Mouse (Mus musculus): Measurements from ENCODE around the gene Bak1. TPM values are rescaled to one million over a fixed set of nuclear protein-coding genes. Genes with fewer than 3 reads are reported as not detected.

Gene Bak1
- total RNA-seq, 2 experiments from 2014 or later = 38.6 to 117 TPM

DNA sequence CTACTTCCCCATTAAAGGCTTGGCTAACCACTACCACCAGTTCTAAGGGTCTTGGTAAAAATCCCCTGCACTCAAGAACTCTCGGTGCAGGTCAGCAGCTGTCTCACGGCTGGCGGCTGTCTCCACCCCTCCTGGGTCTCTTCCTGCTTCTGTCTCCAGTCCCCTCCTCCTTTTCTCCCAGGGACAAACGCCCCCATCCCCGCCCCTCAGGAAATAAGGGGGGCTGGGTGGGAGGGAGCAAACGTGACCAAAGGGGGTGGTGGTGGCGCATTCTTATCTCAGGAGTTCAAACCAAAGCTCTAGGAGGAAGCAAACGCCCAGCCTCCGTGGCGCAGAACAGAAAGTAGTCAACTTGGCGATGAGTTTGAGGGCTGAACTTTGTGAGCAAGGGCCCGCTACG lies 27.4 kb upstream of the Bak1 start:
- peak; percentile 36; the same call in 1 of the 2 replicates for ATAC-seq (replicated peaks; ENCODE audit: low FRiP score, low TSS enrichment, poor library complexity, severe bottlenecking)

DNA sequence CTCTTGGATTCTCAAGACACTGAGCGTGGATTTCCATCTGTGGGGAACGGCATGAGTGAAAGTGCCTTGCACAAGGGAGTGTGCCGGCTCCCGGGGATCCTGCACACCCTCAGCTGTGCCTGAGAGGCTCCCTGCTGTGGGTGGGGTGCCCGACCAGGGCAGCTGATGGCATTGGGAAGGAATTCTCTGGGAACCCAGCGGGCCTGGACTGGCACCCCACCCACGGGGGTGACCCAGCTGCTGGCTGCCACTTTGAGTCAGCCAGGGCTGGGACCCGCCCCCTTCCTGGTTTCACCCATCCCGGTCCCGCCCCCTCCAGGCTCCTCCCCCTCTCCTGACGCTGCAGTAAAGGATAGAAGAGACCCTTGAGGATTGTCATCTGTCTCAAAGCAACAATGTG lies 22.7 kb upstream of the Bak1 start:
- ATAC-seq (replicated peaks; ENCODE audit: low FRiP score, low TSS enrichment, poor library complexity, severe bottlenecking) = 0 out of 2 replicates have a peak, but pooled peaks have one; percentile 39

DNA sequence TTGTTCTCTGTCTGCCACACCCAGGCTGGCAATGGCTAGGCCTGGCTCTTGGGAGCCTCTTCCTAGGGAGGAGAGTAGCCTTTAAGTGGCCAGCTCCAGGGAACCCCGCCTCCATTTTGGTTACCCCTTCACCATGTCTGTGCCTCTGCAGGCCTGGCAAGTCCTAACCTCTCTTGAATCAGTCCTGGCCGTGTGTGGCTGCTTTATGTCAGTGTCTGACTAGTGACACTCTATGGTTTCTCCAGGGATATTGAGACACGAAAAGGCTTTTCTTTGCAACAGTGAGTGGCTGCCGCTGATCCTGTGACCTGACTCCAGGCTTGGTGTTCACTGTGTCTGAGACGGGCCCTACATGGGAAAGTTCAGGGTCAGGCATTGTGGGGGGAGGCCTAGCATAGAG lies 22.0 kb upstream of the Bak1 start:
- no peak for ATAC-seq (replicated peaks; ENCODE audit: low FRiP score, low TSS enrichment, poor library complexity, severe bottlenecking)

DNA sequence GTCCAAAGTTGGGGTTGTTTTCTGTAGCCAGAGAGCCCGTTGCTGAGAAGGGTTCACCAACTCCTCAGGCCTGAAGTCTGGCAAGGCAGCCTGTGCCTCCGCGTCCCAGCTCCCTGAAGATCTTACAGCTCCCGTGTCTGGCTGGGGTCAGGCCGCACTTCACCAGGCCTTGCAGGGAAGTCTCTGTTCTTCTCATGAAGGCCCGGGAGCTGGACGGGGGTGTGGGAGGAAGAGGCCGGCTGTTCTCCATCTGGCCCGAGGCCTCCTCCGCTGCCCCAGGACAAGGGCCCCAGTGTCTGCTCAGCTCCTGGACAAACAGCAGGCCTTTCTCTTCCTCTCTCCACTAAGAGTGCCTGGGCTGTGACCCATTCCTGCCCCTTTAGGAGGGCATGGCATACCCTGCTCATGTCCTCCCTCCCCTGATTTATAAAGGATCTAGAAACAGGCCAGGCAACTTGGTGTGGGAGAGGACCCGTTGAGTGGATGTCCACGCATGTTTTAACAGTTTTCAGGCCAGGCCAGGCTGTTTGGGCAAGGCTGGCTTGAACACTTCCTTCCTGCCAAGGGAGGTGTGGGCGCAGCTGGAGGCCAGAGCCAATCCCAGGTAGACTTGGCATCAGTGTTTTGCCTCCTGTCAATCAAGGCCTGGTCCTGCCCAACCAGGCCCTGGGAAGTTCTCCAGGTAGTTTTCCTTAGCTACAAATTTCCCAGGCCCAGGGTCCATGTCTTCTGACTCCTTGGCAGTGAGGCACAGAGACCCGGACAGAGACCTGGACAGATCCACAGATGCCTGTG lies 19.8 kb upstream of the Bak1 start:
- ATAC-seq (replicated peaks; ENCODE audit: low FRiP score, low TSS enrichment, poor library complexity, severe bottlenecking) = no peak

DNA sequence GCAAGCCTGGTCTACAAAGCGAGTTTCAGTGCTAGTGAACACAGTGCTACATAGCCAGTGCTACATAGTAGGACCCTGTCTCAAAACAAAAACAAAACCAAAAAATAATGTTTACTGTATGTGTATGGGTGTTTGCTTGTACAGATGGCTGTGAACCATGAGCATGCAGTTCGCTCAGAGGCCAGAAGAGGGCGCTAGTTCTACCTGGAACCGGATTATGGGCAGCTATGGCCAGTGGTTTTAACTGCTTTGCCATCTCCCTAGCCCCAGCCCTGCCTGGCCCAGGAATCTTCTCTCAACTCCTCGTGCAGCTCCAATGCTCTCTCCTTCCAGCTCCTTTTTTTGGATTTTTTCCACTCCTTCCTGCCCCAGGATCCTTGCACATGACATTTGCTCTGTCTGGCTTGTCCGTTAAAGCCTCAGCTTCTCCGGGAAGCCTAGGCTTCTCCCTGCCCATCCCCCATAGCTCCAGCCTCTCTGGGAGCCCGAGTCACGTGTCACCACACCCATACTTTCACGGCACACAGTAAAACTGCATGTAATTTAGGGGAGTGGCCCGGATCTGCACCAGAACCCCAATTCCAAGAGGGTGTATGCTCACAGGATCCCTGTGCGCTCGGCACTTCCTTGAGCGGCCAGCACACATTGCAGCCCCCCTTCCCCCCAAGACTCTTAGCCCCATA lies 19.1 kb upstream of the Bak1 start:
- no peak for ATAC-seq (replicated peaks; ENCODE audit: low FRiP score, low TSS enrichment, poor library complexity, severe bottlenecking)

DNA sequence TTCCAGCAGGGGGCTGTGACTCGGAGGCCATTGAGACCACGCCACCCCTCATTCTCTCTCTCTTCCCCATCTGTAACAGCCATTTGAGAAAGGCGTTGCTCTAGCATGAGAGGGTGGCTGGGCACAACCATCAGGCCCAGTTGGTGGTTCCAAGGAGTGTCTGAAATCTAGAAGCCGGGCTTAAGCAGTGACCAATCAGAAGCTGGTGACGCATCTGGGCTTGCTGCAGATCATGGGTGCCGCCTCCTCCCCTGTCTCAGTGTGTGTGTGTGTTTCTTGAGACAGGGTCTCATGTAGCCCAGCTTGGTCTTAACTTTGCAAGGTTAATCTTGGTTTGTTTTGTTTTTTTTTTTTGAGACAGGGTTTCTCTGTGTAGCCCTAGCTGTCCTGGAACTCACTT lies 16.4 kb upstream of the Bak1 start:
- ATAC-seq (replicated peaks; ENCODE audit: low FRiP score, low TSS enrichment, poor library complexity, severe bottlenecking) = no peak

DNA sequence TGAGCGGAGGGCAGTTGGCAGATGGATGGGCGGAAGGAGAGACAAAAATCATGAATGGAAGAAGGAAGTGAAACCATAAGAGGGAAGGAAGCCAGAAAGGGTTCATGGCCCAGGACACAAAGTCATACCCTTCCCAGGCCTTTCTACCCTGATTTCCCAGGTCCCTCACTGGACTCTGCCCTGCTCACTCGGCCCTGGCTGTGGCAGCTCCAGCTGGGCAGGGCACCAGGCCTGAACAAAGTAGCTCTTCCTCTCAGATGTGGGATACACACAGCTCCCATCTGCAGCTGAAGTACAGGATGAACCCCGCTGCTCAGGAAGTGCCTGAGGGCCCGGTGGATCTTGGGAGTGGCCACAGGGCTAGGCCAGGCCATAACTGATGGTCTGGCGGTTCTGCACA lies 14.0 kb upstream of the Bak1 start:
- ATAC-seq (replicated peaks; ENCODE audit: low FRiP score, low TSS enrichment, poor library complexity, severe bottlenecking) = no peak

DNA sequence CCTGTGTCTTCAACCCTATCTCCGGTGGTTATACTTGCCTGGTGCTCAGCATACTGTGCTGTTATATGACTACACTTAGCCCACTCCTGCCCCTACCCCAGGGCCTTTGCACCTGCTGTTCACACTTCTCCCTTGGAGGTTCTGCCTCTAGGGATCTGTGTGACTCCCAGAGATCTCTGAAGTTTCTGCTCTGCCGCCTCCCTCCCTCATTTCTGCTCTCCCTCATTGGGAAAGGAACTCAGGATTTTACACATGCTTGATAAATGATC lies 12.9 kb upstream of the Bak1 start:
- no peak for ATAC-seq (replicated peaks; ENCODE audit: low FRiP score, low TSS enrichment, poor library complexity, severe bottlenecking)

DNA sequence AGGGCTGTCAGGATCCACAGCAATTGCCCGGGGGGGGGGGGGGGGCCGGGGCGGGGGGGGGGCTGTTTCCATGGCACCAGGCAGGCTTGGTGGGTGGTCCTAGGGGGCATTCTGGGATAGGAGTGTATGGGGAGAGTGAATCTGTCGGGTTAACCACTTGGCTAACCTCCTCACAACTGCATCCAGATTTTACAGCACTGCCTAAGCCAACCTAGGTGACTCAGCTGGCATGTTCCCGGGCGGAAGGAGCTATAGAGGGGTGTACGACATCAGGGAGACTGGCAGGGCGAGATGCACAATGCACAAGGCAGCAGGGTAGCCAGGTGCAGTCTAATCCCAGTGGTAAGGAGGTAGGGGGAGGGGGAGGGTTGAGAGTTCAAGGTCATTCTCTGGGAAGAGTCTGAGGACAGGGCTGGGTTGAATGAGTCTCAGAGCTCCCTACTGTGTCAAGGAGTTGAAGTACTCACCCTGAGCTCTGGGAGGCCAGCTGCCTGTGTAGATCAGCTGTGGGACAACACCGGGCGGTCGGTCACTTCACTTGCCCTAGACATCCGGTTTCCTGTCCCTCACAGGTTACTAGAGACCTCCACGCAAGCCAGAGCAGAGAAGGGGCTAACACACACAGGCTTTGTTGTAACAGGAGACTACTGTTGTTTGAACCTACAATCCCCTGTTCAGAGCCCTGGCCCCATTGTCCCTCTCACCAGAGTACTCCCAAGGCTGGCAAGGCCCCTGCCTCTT lies 12.4 kb upstream of the Bak1 start:
- ATAC-seq (replicated peaks; ENCODE audit: low FRiP score, low TSS enrichment, poor library complexity, severe bottlenecking) = no peak

DNA sequence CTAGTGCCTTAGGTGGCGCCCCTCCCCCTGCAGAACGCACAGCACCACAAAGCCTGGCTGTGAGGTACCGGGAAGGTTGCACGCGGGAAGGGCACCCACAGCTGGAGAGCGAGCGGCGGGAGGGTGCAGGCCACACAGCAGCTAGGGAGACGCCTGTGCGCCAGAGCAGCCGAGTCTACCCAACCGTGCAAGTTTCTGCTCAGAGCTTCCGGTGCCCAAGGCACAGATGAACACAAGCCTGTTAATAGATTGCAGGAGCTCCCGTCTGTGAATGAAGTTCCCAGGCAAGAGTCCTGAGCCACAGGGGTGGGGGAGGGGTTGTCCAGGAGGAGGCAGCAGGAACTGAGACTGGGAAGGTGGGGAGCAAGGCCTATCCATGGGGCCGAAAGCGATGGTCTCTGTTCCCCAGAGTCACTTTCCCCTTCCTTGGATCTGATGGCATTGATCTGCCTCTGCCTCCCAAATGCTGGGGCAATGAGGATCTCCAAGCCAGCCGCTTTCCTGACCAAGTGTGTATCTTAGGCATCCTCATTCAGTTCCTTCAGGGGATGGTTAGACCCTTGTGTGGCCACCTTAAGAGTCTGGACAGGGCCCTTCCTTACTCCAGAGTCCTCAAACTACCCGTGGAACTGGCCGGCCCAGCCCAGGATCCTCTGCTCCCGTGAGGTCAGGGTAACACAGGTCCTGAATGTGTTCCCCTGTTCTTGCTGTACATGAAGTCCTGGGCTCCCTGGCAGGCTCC lies 11.7 kb upstream of the Bak1 start:
- ATAC-seq (replicated peaks; ENCODE audit: low FRiP score, low TSS enrichment, poor library complexity, severe bottlenecking) = no peak

DNA sequence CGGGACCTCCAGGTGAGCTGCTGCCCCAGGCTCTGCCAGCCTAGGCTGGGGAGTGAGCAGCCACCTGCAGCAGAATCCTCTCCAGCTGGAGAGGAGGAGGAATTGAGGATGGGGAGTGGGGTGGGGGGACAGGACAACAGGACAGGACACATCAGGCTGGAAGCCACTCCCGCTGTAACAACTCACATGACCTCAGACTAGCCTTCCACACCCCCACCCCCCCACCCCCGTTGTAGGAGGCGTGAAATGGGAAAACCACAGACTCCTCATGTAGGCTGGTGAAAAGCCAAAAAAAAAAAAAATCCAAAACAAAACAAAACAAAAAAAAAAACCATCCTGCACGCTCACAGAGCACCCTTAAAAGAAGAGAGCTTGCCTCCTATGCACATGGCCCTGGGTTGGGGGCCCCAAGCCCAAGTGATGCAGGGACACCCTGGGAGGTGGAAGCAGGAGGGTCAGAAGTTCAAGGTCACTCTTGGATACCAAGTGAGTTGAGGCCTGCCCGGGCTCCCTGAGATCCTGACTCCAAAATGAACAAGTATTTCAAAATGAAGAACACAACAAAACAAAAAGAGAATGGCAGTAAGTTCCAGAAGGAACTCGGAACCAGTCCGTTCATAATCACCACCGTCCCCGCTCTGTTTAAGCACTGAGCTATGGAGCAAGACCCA lies 10.8 kb upstream of the Bak1 start:
- ATAC-seq (replicated peaks; ENCODE audit: low FRiP score, low TSS enrichment, poor library complexity, severe bottlenecking) = no peak

DNA sequence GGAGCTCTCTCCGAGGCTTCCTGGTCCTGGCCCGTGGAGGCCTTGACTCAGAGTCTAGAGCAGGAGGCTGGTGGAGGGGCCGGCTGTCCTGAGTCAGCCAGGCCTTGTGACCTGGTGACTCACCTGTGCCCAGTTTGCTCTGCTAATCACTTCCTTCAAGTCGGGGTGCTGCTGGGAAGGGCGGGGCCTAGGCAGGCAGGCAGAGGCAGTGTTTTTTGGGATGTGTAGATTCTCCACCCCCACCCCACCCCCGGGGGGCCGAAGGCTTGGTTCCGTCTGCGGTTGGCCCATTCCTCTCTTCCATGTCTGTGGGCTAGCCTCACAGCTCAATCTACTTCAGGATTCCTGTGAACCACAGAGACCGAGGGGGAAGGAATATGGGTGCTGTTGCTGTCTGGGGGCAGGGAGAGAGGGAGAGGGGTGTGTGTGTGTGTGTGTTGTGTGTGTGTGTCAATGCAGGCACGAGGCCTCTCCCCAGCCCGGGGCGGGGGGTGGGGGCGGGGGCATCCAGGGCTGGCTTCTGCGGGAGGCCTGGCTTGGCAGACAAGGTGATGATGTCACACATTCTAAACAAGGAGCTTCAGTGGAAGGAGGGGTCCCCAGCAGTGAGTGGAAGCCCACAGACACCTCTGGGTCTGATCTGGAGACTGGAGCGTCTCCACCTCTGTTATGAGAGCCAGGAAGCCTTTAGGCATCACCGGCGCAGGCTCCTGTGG lies 9.7 kb upstream of the Bak1 start:
- no peak for ATAC-seq (replicated peaks; ENCODE audit: low FRiP score, low TSS enrichment, poor library complexity, severe bottlenecking)

DNA sequence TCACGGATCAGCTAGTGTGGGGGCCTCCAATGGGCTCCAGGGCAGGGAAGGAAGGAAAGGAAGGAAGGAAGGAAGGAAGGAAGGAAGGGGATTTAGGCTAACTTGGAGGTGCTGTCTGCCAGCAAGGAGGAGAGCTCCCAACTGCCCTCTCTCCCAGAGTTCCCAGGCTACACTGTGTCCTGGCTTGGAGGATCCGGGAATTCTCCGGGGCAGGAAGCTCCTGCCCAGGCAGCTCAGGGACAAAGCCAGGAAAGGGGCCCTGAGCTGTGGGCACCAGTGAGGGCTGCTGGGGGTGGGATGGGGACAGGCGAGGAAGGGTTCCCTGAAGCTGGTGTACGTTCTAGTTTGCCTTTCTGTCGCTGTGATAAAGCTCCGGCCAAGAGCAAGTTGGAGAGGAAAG lies 7.7 kb upstream of the Bak1 start:
- no peak for ATAC-seq (replicated peaks; ENCODE audit: low FRiP score, low TSS enrichment, poor library complexity, severe bottlenecking)

DNA sequence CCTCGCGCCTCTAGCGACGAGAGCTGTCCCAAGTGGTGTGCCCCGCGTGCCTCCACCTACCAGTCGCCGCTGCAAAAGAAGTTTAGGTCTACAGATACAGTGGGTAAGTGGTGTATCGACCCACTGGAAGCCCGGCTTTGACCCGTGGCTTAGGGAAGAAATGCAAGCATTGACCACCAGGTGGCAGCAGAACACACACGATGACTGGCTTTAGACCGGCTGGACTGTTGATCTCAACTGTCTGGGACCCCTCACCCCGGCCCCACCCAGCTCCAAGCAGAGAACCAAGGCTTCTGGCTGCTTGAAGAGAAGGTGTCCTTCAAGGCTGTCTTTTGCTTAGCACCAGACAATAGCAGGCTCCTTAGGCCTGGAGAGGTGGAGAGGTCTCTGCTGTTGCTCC lies 4.1 kb upstream of the Bak1 start:
- ATAC-seq (replicated peaks; ENCODE audit: low FRiP score, low TSS enrichment, poor library complexity, severe bottlenecking) = no peak

DNA sequence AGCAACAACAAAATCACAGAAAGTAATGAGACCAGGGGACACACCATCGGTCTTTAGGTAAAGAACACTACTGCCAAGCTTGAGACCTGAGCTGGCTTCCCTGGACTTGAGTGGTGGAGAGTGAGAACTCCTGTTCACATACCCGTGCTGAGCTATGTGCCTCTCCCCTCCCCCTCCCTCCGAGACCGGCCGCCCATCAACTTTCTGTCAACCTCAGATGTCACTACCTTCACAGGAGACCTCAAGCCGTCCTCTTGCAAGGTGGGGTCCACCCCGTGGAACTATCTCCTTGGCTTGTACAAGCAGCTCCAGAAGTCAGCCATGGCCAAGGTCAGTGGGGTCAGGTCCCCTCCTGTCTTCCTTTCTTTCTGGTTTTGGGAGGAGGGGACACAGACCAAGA lies 3.5 kb upstream of the Bak1 start:
- no peak for ATAC-seq (replicated peaks; ENCODE audit: low FRiP score, low TSS enrichment, poor library complexity, severe bottlenecking)

DNA sequence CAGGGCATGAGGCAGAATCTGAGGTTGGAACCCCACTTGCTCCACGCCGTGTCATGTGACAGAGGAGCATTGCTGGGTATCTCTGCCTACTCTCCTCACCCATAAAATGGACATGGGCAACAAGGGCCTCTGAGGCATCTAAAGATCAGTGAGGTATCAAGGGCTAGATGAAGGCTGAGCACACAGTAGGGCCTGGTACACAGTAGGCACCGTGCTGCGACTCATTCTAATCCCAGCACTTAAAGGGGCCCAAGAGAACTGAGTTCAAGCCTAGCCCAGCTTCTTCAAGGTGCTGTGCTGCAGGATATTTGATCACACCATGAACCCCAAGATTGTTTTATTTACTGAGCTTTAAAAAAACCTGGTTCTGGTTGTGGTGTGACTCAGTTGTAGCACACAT lies 2.1 kb upstream of the Bak1 start:
- ATAC-seq (replicated peaks; ENCODE audit: low FRiP score, low TSS enrichment, poor library complexity, severe bottlenecking) = no peak

DNA sequence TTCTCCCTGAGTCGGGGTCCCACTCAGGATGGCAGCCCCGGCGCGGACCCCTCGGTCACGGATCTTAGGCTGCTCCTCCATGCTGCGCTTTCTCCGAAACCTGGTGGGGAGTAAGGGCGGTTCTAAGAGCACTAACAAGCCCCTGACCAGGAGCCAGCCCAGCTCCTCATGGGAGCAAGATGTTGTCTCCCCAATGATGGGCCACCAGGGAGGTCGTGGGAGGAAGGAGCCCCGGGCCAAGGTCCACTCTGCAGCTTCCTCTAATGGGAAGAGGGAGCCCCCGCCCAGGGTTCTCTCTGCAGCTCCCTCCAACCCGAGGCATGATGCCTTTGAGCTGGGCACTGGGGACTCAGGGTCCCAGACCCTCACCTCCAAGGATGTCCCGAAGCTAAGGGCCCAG lies 622 bp upstream of the Bak1 start:
- no peak for ATAC-seq (replicated peaks; ENCODE audit: low FRiP score, low TSS enrichment, poor library complexity, severe bottlenecking)

DNA sequence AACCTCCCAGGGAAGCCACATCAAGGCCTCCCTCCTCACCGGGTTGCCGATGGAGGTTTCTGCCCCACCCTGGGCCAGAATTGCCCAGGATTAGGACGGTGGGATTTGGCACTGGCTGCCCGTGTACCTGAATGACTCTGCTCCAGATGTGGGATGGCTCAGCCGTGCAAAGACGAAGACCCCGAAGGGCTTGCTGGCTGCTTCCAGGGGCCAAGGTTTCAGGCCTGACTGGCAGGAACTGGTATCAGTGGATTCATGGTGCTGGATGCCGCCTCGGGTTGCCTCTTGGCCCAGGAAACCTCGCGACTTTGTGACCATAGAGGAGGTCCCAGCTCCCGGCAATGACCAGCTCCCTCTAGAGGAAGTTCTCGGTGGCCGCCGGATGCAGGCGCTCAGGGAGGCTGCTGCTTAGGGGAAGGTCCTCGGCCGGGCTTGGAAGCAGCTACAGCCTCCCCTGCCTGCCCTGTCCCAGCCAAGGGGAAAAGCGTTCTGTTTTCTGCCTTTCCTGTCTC lies 469 bp downstream of the Bak1 start:
- peak; percentile 81 for ATAC-seq (replicated peaks; ENCODE audit: low FRiP score, low TSS enrichment, poor library complexity, severe bottlenecking)

Data from megakaryocyte-erythroid progenitor cell, adult 5-6 weeks (primary cell).